Mouse (Mus musculus): ENCODE measurements around the gene Adam8. TPM values are rescaled to one million over a fixed set of nuclear protein-coding genes. Genes with fewer than 3 reads are reported as not detected.

The Adam8 gene
- polyA plus RNA-seq (2015; fragmentation: Nextera tagmentation; extraction: Ambion mirVana), result 4.5 TPM in 2 replicates

DNA sequence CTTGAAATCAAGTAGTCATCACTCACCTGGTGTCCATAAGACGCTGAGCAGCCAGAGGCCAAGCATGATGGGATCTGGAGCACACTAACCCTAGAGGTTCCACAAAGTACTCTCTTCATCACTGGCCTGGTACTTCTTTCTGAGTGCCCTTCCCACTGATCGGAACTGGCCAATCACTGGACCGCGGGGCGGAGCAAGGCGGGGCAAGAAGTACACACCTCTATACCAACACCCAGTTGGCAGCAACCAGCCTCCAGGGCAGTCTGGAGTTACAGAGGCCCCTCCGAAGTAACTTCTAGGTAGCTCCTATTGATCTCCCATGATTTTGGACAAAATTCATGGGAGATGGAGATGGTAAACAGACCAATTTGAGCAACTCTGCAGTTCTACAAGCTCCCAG lies at the start of gene Adam8:
Gene Adam8 (minus strand): TSS at position 157 of the 400 bp plus-strand sequence.
- no peak within 1 kb of the TSS for H3K27ac ChIP-seq
- H3K4me2 ChIP-seq, result no peak within 1 kb of the TSS
- no peak within 1 kb of the TSS for H3K9ac ChIP-seq
- WGBS, result 32% methylated on average over 7 of the region's 7 CpGs
- ATAC-seq (replicated peaks), result no peak
- H3K4me1 ChIP-seq, result no peaks in the 10 kb centered on the region
- peaks cover 10% of the 10 kb centered on the region for H3K36me3 ChIP-seq (replicated peaks)
- no peaks in the 10 kb centered on the region for H3K27me3 ChIP-seq (replicated peaks)
- H3K9me3 ChIP-seq, result no peaks in the 10 kb centered on the region
- H3K4me3 ChIP-seq, result no peak within 1 kb of the TSS

GRCm38 (mm10) chr7:140037171-140037555 lies 44.8 kb upstream of the Adam8 start:
- Histone ChIP-seq H3K4me1 (peaks cover 26% of the 10 kb centered on the region), H3K27me3 (replicated peaks) (no peaks in the 10 kb centered on the region), H3K9me3 (no peaks in the 10 kb centered on the region), H3K27ac (no peak overlapping the region), H3K4me2 (peak overlapping the region; percentile 92), H3K9ac (peak overlapping the region; percentile 88), H3K36me3 (replicated peaks) (peaks cover 7% of the 10 kb centered on the region; the same call in 1 of the 2 replicates), H3K4me3 (peak overlapping the region; percentile 91)
- ATAC-seq (replicated peaks), result no peak
- 57% methylated on average over 3 of the region's 3 CpGs for WGBS

DNA sequence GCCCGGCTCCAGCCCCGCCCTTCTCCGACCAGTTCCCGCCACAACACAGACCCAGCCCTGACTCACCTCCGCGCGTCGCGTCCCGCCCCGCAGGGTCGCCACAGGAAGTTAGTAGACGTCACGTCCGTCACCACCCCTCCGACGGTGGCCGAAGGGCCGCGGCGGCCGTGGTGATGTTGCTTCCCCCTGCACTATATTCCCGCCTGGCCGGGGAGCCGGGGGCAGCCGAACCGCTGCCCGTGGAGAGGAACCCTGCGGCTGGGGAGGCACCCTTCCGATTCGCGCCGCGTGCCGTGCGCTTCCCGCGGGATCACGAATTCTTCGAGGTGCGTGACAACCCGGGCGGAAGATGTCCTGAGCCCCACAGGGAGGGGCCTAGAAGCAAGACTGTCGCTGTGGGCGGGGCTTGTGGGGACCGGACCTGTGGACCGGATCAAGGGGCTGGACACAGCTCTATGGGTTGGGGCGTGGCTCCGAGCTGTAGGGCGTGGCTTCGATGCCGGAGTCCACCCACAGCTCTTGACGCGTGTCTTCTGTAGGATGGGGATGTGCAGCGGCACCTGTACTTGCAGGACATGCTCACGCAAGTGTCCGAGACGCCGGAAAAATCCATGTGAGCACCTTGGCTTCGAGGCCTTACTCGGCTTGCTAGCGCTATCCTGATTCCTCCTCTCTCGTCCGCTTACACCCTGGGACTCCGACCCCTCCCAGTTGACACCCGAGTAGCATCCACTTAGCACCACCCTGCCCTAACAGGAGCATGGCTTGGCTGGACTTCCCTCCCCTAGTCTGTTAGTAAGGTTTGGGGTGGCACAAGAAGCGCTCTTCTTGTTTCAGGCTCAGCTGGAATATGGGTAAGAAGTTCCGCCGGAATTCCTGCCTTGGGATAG lies 44.2 kb upstream of the Adam8 start, which contains the start of the genes Zfp511 and Tubgcp2:
Gene Zfp511 (plus strand): TSS at position 111 of the 890 bp plus-strand sequence.
Gene Tubgcp2 (minus strand): TSS at position 389 of the 890 bp plus-strand sequence.
- Histone ChIP-seq H3K9ac (peak within 1 kb of the TSS; percentile 88), H3K27ac (peak within 1 kb of the TSS; percentile 94)

DNA sequence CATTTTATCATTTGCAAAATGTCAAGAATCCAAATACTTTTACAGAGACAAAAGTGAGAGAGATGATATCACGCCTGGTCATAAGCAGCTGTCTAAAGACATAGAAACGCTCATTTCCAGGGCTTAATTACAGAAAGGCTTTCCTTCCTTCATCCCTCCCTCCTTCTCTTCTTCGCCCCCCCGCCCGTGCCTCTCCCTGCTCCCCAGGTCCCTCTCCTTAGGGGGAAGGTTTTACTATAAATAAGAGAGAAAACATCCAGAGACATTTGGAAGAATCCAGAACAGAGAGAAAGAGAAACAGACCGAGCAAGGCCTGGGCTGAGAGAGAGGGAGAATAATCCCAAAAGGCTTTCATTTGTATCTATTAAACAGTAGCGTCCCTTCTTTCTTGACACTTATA lies 43.1 kb upstream of the Adam8 start:
- WGBS, result 20% methylated on average over 7 of the region's 7 CpGs
- Histone ChIP-seq H3K4me3 (peak overlapping the region; percentile 91), H3K4me2 (peak overlapping the region; percentile 92), H3K4me1 (peaks cover 26% of the 10 kb centered on the region), H3K27me3 (replicated peaks) (no peaks in the 10 kb centered on the region), H3K36me3 (replicated peaks) (peaks cover 22% of the 10 kb centered on the region), H3K27ac (no peak overlapping the region), H3K9me3 (no peaks in the 10 kb centered on the region), H3K9ac (peak overlapping the region; percentile 88)
- ATAC-seq (replicated peaks), result no peak

More for the DNA sequence above, 44.2 kb upstream of the Adam8 start, which contains the start of the genes Zfp511 and Tubgcp2:
- peak; percentile 96 for ATAC-seq (replicated peaks)
- WGBS, result 1% methylated on average over 69 of the region's 69 CpGs
- Histone ChIP-seq H3K36me3 (replicated peaks) (peaks cover 12% of the 10 kb centered on the region; the same call in 1 of the 2 replicates), H3K4me3 (peak within 1 kb of the TSS; percentile 91), H3K27me3 (replicated peaks) (no peaks in the 10 kb centered on the region), H3K4me1 (peaks cover 26% of the 10 kb centered on the region), H3K4me2 (peak within 1 kb of the TSS; percentile 92), H3K9me3 (no peaks in the 10 kb centered on the region)

DNA sequence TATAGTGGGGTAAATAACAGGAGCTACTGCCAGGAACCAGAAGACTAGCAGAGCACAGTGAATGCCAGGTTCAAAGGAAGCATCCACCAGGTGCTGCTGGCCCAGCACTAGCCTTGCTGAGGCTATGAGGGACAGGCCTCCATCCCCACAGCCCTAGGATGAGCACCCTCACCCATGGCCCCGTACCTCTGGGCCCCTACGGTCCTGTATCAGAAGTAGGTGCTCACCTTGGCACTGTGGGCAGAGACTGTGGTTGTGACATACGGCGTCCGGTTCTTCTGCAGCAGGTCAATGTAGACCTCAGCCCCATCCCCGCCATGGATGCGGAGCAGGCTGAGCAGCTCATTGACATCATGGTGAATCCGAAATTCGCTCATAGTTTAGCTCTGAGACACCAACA lies 41.0 kb upstream of the Adam8 start:
- no peaks in the 10 kb centered on the region for H3K27me3 ChIP-seq (replicated peaks)
- peaks cover 26% of the 10 kb centered on the region for H3K4me1 ChIP-seq
- H3K27ac ChIP-seq, result no peak overlapping the region
- no peak overlapping the region for H3K4me2 ChIP-seq
- WGBS, result 98% methylated on average over 9 of the region's 9 CpGs
- H3K9ac ChIP-seq, result no peak overlapping the region
- peaks cover 42% of the 10 kb centered on the region for H3K36me3 ChIP-seq (replicated peaks)
- no peak for ATAC-seq (replicated peaks)
- H3K9me3 ChIP-seq, result no peaks in the 10 kb centered on the region
- no peak overlapping the region for H3K4me3 ChIP-seq

GRCm38 (mm10) chr7:140032366-140032765 lies 40.0 kb upstream of the Adam8 start:
- H3K4me2 ChIP-seq, result no peak overlapping the region
- no peak for ATAC-seq (replicated peaks)
- WGBS, result 97% methylated on average over 10 of the region's 10 CpGs
- no peaks in the 10 kb centered on the region for H3K9me3 ChIP-seq
- H3K27me3 ChIP-seq (replicated peaks), result no peaks in the 10 kb centered on the region
- no peak overlapping the region for H3K4me3 ChIP-seq
- H3K36me3 ChIP-seq (replicated peaks), result peaks cover 47% of the 10 kb centered on the region
- H3K27ac ChIP-seq, result no peak overlapping the region
- H3K9ac ChIP-seq, result no peak overlapping the region
- peaks cover 23% of the 10 kb centered on the region for H3K4me1 ChIP-seq

DNA sequence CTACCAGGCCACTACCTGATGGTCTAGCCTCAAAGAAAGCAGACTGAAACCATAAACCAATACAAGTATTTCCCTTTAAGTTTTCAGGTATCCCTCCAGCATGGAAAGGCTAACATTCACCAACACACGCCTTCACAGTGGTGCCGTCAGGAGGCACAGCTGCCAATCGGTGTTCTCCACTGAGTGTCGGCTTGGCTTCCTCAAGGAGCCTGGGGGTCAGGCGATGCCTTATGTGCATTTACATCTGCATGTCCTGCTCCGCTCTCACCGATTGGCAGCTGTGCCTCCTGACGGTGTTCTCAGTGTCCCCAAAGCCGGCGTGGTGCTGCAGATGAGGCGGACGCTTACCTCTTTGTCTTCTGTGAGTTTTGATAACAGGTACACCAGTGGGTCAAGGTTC lies 39.4 kb upstream of the Adam8 start:
- H3K4me2 ChIP-seq, result no peak overlapping the region
- H3K9ac ChIP-seq, result no peak overlapping the region
- no peak for ATAC-seq (replicated peaks)
- H3K9me3 ChIP-seq, result no peaks in the 10 kb centered on the region
- H3K36me3 ChIP-seq (replicated peaks), result peaks cover 47% of the 10 kb centered on the region
- H3K4me1 ChIP-seq, result peaks cover 17% of the 10 kb centered on the region
- no peaks in the 10 kb centered on the region for H3K27me3 ChIP-seq (replicated peaks)
- no peak overlapping the region for H3K4me3 ChIP-seq
- 96% methylated on average over 12 of the region's 12 CpGs for WGBS
- H3K27ac ChIP-seq, result no peak overlapping the region

DNA sequence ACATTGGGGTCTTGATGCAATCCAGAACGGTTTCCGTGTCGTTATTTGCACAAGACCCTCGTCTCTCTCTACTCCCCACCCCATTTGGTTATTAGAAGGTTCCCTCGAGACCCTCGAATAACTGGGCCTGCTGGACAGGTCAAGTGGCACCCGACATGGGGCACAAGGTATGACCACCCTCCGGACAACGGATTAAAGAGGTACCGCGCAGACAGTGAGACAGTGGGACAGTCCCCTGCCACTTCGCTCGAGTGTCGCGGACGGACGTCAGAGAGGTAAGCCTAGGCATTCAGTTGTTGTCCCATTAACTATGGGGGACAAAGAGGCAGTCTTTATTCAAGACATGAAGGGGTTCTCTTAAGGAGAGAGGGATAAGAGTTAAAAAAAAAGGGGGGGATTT lies 19.0 kb upstream of the Adam8 start:
- 96% methylated on average over 17 of the region's 17 CpGs for WGBS
- H3K4me3 ChIP-seq, result no peak overlapping the region
- no peak overlapping the region for H3K27ac ChIP-seq
- no peak overlapping the region for H3K9ac ChIP-seq
- H3K4me1 ChIP-seq, result no peaks in the 10 kb centered on the region
- H3K4me2 ChIP-seq, result no peak overlapping the region
- no peaks in the 10 kb centered on the region for H3K9me3 ChIP-seq
- H3K27me3 ChIP-seq (replicated peaks), result no peaks in the 10 kb centered on the region
- ATAC-seq (replicated peaks), result no peak
- peaks cover 9% of the 10 kb centered on the region for H3K36me3 ChIP-seq (replicated peaks)

DNA sequence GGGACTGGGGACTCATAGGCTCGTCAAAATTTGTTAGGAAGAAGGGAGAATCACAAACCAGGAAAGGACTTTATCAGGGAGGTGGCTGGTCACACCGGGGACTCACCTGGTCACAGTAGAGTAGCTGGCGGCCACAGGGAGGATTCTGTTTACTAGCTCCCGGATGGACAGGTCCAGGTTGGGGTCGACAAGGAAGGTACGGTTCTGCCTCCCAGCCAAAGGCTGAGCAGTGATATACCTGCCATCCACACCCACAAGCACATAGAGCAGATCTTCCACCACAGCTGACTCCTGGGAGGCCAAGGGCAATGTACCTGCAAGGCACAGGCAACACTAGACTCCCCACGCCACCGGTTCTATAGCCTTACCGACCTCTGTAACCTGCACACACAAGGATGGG lies 15.4 kb upstream of the Adam8 start:
- Histone ChIP-seq H3K36me3 (replicated peaks) (peaks cover 34% of the 10 kb centered on the region), H3K27me3 (replicated peaks) (no peaks in the 10 kb centered on the region), H3K27ac (no peak overlapping the region), H3K9ac (no peak overlapping the region), H3K4me2 (no peak overlapping the region), H3K9me3 (no peaks in the 10 kb centered on the region), H3K4me3 (no peak overlapping the region), H3K4me1 (no peaks in the 10 kb centered on the region)
- 96% methylated on average over 9 of the region's 9 CpGs for WGBS
- no peak for ATAC-seq (replicated peaks)

- H3K9ac ChIP-seq, result no peak overlapping the region
- no peak for ATAC-seq (replicated peaks)
- no peaks in the 10 kb centered on the region for H3K9me3 ChIP-seq
- H3K27ac ChIP-seq, result no peak overlapping the region
- WGBS, result 95% methylated on average over 9 of the region's 9 CpGs
- no peak overlapping the region for H3K4me3 ChIP-seq
- H3K27me3 ChIP-seq (replicated peaks), result no peaks in the 10 kb centered on the region
- peaks cover 37% of the 10 kb centered on the region for H3K36me3 ChIP-seq (replicated peaks)
- H3K4me1 ChIP-seq, result no peaks in the 10 kb centered on the region
- H3K4me2 ChIP-seq, result no peak overlapping the region
These were observed 14.7 kb upstream of the Adam8 start for GRCm38 (mm10) chr7:140006861-140007611.

- Histone ChIP-seq H3K9ac (no peak overlapping the region), H3K4me3 (no peak overlapping the region), H3K27me3 (replicated peaks) (no peaks in the 10 kb centered on the region), H3K4me2 (no peak overlapping the region), H3K4me1 (no peaks in the 10 kb centered on the region), H3K9me3 (no peaks in the 10 kb centered on the region), H3K27ac (no peak overlapping the region), H3K36me3 (replicated peaks) (peaks cover 47% of the 10 kb centered on the region)
- 92% methylated on average over 8 of the region's 8 CpGs for WGBS
- no peak for ATAC-seq (replicated peaks)
These were observed 12.3 kb upstream of the Adam8 start for GRCm38 (mm10) chr7:140004666-140005065.

GRCm38 (mm10) chr7:140001086-140001740 lies 8.9 kb upstream of the Adam8 start:
- peaks cover 67% of the 10 kb centered on the region for H3K36me3 ChIP-seq (replicated peaks)

More at GRCm38 (mm10) chr7:140001086-140001740, 8.9 kb upstream of the Adam8 start:
- ATAC-seq (replicated peaks), result no peak
- no peaks in the 10 kb centered on the region for H3K27me3 ChIP-seq (replicated peaks)
- 52% methylated on average over 12 of the region's 12 CpGs for WGBS
- no peak overlapping the region for H3K4me2 ChIP-seq
- H3K9me3 ChIP-seq, result no peaks in the 10 kb centered on the region
- no peaks in the 10 kb centered on the region for H3K4me1 ChIP-seq
- no peak overlapping the region for H3K27ac ChIP-seq
- no peak overlapping the region for H3K4me3 ChIP-seq
- no peak overlapping the region for H3K9ac ChIP-seq

Data from midbrain, embryonic 15.5 days (tissue).